ENCODE assay signal across 8 mouse cellular contexts in the genomic region with DNA sequence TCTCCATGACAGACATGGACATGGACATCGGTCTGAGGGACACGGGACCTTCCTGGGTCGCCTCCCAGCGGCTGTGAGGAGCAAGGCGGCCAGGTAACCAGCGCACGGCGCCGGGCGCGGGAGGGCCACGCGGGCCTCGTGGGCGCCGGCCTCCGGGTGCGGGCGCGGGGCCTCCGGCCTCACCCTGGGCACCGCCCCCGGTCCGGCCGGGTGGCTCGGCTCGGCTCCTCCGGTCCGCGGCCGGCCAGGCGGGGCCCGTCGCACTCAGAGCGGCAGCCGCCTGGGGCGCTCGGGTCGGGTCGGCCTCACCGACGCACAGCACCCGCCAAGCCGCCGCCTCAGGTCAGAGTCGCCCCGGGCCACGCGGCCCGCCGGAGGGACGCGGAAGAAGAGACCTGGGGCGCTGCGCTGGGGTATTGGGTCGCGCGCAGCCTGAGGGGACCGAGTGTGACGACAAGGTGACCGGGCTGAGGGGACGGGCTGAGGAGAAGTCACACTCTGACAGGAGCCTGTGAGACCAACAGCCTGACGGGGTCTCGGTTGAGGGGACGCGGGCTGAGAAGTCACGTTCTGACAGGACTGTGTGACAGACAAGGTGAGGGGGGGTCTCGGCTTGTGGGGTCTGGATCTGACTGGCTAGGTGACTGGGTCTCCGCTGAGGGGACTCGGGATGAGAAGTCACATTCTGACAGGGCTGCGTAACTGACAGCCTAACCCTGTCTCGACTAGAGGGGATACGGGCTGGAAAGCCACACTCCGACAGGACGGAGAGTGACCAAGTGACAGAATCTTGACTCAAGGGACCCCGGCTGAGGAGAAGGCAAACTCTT. TPM values are rescaled to one million over a fixed set of nuclear protein-coding genes. Genes with fewer than 3 reads are reported as not detected.
DNase-seq lines count a peak whose midpoint lies in the region; ATAC-seq and TF ChIP-seq lines count a peak whose summit lies in the region.

Gene Pparg (plus strand): TSS at position 176 of the 830 bp plus-strand sequence.

- H3K4me2 ChIP-seq in intestine, postnatal 0 days (replicated peaks; ENCODE audit: low read depth), result peak within 1 kb of the TSS; percentile 86
- H3K4me2 ChIP-seq in liver, embryonic 11.5 days, result peak within 1 kb of the TSS; percentile 95
- peak within 1 kb of the TSS; percentile 99 for H3K4me2 ChIP-seq in midbrain, postnatal 0 days (ENCODE audit: low read depth, low read length, poor library complexity, severe bottlenecking)

- ATAC-seq in intestine, postnatal 0 days, result peak; percentile 88
- peak; percentile 74 for ATAC-seq in liver, embryonic 11.5 days (replicated peaks; ENCODE audit: low FRiP score)
- peak; percentile 38; the same call in 1 of the 2 replicates for ATAC-seq in midbrain, postnatal 0 days (ENCODE audit: low FRiP score)

- H3K9me3 ChIP-seq in embryonic facial prominence, embryonic 10.5 days, result peaks cover 7% of the 10 kb centered on the region
- no peaks in the 10 kb centered on the region for H3K9me3 ChIP-seq in intestine, postnatal 0 days (ENCODE audit: control insufficient read depth)
- H3K9me3 ChIP-seq in liver, embryonic 11.5 days (ENCODE audit: control insufficient read depth, low read length), result no peaks in the 10 kb centered on the region
- H3K9me3 ChIP-seq in midbrain, postnatal 0 days (ENCODE audit: low read length), result no peaks in the 10 kb centered on the region

- no peaks in the 10 kb centered on the region for H3K36me3 ChIP-seq in embryonic facial prominence, embryonic 10.5 days (replicated peaks)
- H3K36me3 ChIP-seq in intestine, postnatal 0 days (ENCODE audit: control insufficient read depth, insufficient read depth), result no peaks in the 10 kb centered on the region
- no peaks in the 10 kb centered on the region for H3K36me3 ChIP-seq in liver, embryonic 11.5 days (ENCODE audit: control insufficient read depth, insufficient read depth, low read length)
- H3K36me3 ChIP-seq in midbrain, postnatal 0 days (ENCODE audit: insufficient read depth, low read length), result no peaks in the 10 kb centered on the region

- peak within 1 kb of the TSS; percentile 59; the same call in 1 of the 2 replicates for H3K27ac ChIP-seq in embryonic facial prominence, embryonic 10.5 days (replicated peaks)
- peak within 1 kb of the TSS; percentile 78 for H3K27ac ChIP-seq in intestine, postnatal 0 days (ENCODE audit: low read depth, low read length)
- H3K27ac ChIP-seq in liver, embryonic 11.5 days (ENCODE audit: low read depth, low read length), result no peak within 1 kb of the TSS
- H3K27ac ChIP-seq in midbrain, postnatal 0 days (ENCODE audit: low read depth, low read length), result no peak within 1 kb of the TSS

- H3K4me3 ChIP-seq in embryonic facial prominence, embryonic 10.5 days, result peak within 1 kb of the TSS; percentile 71
- H3K4me3 ChIP-seq in intestine, postnatal 0 days (ENCODE audit: low read depth, low read length), result peak within 1 kb of the TSS; percentile 51
- H3K4me3 ChIP-seq in liver, embryonic 11.5 days (ENCODE audit: low read depth, low read length), result peak within 1 kb of the TSS; percentile 60
- H3K4me3 ChIP-seq in midbrain, postnatal 0 days (ENCODE audit: low read depth, low read length), result peak within 1 kb of the TSS; percentile 62

- under 1% methylated on average over 76 of the region's 76 CpGs for WGBS in embryonic facial prominence, embryonic 10.5 days
- under 1% methylated on average over 76 of the region's 76 CpGs for WGBS in intestine, postnatal 0 days
- under 1% methylated on average over 76 of the region's 76 CpGs for WGBS in liver, embryonic 11.5 days
- under 1% methylated on average over 72 of the region's 76 CpGs for WGBS in midbrain, postnatal 0 days

- H3K4me1 ChIP-seq in embryonic facial prominence, embryonic 10.5 days, result peaks cover 16% of the 10 kb centered on the region
- no peaks in the 10 kb centered on the region for H3K4me1 ChIP-seq in intestine, postnatal 0 days (replicated peaks; ENCODE audit: control insufficient read depth, insufficient read depth, low read length)
- peaks cover 3% of the 10 kb centered on the region for H3K4me1 ChIP-seq in liver, embryonic 11.5 days (replicated peaks; ENCODE audit: control insufficient read depth, insufficient read depth, low read length)
- H3K4me1 ChIP-seq in midbrain, postnatal 0 days (ENCODE audit: insufficient read depth, low read length), result no peaks in the 10 kb centered on the region

- DNase-seq in layer of hippocampus, postnatal 10 days (ENCODE audit: low spot score in 2 of 2), result peak; percentile 26 to 30
- no peak for DNase-seq in layer of hippocampus, adult 9-11 months
- DNase-seq in embryonic facial prominence, embryonic 10.5 days (ENCODE audit: low spot score), result peak; percentile 68
- DNase-seq in heart, adult 11 months, result peak; percentile 97
- DNase-seq in liver, embryonic 11.5 days (ENCODE audit: low spot score), result peak; percentile 68
- peak; percentile 18 for DNase-seq in midbrain, postnatal 0 days (ENCODE audit: low spot score)
- DNase-seq in testis, postnatal 14 days (ENCODE audit: low spot score), result peak; percentile 72

- peaks cover 42% of the 10 kb centered on the region for H3K27me3 ChIP-seq in embryonic facial prominence, embryonic 10.5 days (replicated peaks; ENCODE audit: low read depth, poor library complexity, severe bottlenecking)
- no peaks in the 10 kb centered on the region for H3K27me3 ChIP-seq in intestine, postnatal 0 days (replicated peaks; ENCODE audit: control insufficient read depth, insufficient read depth, low read length)
- peaks cover 23% of the 10 kb centered on the region for H3K27me3 ChIP-seq in liver, embryonic 11.5 days (replicated peaks; ENCODE audit: control insufficient read depth, insufficient read depth, low read length)
- H3K27me3 ChIP-seq in midbrain, postnatal 0 days (ENCODE audit: insufficient read depth, low read length), result peaks cover 7% of the 10 kb centered on the region; the same call in 1 of the 2 replicates

- peak; percentile 61 for TF ChIP-seq CTCF in intestine, postnatal 0 days (IDR thresholded peaks at IDR 0.05; ENCODE audit: low read depth)
- TF ChIP-seq CTCF in midbrain, postnatal 0 days (IDR thresholded peaks at IDR 0.05), result peak; percentile 36

- peak within 1 kb of the TSS; percentile 75 for H3K9ac ChIP-seq in intestine, postnatal 0 days (ENCODE audit: low read depth, low read length)
- peak within 1 kb of the TSS; percentile 60 for H3K9ac ChIP-seq in liver, embryonic 11.5 days (ENCODE audit: low read depth, low read length)
- H3K9ac ChIP-seq in midbrain, postnatal 0 days (replicated peaks; ENCODE audit: low read length, poor library complexity, severe bottlenecking), result peak within 1 kb of the TSS; percentile 59

RNA-seq across cellular contexts. Expression of gene Pparg, which starts in this region (rescaled TPM):
- 1 to 10 TPM; 1.1 TPM for total RNA-seq in layer of hippocampus, postnatal 10 days (2021)
- polyA plus RNA-seq in embryonic facial prominence, embryonic 10.5 days (2016; fragmentation: Nextera tagmentation; extraction: Ambion mirVana), result 0.16 and 0.30 TPM in 2 replicates
- polyA plus RNA-seq in intestine, postnatal 0 days (2015; fragmentation: Nextera tagmentation; extraction: Ambion mirVana), result 17.8 and 20.5 TPM in 2 replicates
- 1.1 and 1.2 TPM in 2 replicates for polyA plus RNA-seq in liver, embryonic 11.5 days (2014; fragmentation: Nextera tagmentation; extraction: Ambion mirVana)
- total RNA-seq in midbrain, postnatal 0 days (2014; rRNA removed), result 2.0 TPM in 1 of 2 replicates, not detected in the other
- 0.25 and 0.33 TPM in 2 replicates for polyA plus RNA-seq in midbrain, postnatal 0 days (2015; fragmentation: Nextera tagmentation; extraction: Ambion mirVana)

Comparison
In these comparisons a context has a peak if more than half of its experiments do, and no peak if none do; other contexts are left out.
1. Peak in DNase-seq, H3K4me3 ChIP-seq and H3K27ac ChIP-seq in embryonic facial prominence, embryonic 10.5 days; RNA of the gene not detected or under 1 TPM.
2. ATAC-seq: peak in every context shown above with its lines; median percentile 88 in intestine, postnatal 0 days; 74 in liver, embryonic 11.5 days; 38 in midbrain, postnatal 0 days.